In genomic region chr6:48602080-48602741, GRCm38 (mm10) we compare ENCODE assay signal across 8 mouse cellular contexts. TPM values are rescaled to one million over a fixed set of nuclear protein-coding genes. Genes with fewer than 3 reads are reported as not detected.
DNase-seq lines count a peak whose midpoint lies in the region; ATAC-seq and TF ChIP-seq lines count a peak whose summit lies in the region.

No protein-coding gene starts in this region.

- no peak for TF ChIP-seq CTCF in brain, embryonic 14.5 days (IDR thresholded peaks at IDR 0.05; ENCODE audit: borderline replicate concordance, extremely low read depth, insufficient read depth, insufficient read length)

- H3K27ac ChIP-seq in neural tube, embryonic 11.5 days (ENCODE audit: low read depth, low read length): peak overlapping the region; percentile 87

- H3K4me3 ChIP-seq in neural tube, embryonic 11.5 days (ENCODE audit: low read depth, low read length): peak overlapping the region; percentile 55

- 0 out of 2 replicates have a peak, but pooled peaks cover 3% of the 10 kb centered on the region for H3K4me1 ChIP-seq in neural tube, embryonic 11.5 days (ENCODE audit: control insufficient read depth, insufficient read depth, low read length)

- peak overlapping the region; percentile 84 for H3K9ac ChIP-seq in neural tube, embryonic 11.5 days (ENCODE audit: low read length)

- H3K36me3 ChIP-seq in neural tube, embryonic 11.5 days (ENCODE audit: control insufficient read depth, insufficient read depth, low read length): peaks cover 17% of the 10 kb centered on the region

- no peak for DNase-seq in neural tube, embryonic 11.5 days (ENCODE audit: low spot score)
- DNase-seq in neural tube, embryonic 10.5 days (ENCODE audit: extremely low spot score, low spot score): no peak
- peak; percentile 70 for DNase-seq in brain, embryonic 14.5 days (ENCODE audit: low read depth)
- DNase-seq in gastrocnemius, postnatal 25 days: peak; percentile 29
- DNase-seq in kidney, postnatal 4 days: peak; percentile 51 to 66
- DNase-seq in lung, postnatal 10 days: peak; percentile 62
- DNase-seq in right cerebral cortex, postnatal 10 days (ENCODE audit: low spot score in 2 of 2): peak; percentile 64 to 68
- DNase-seq in thymus, postnatal 36 days: no peak

- TF ChIP-seq POLR2A in brain, embryonic 14.5 days (IDR thresholded peaks at IDR 0.05; ENCODE audit: borderline replicate concordance, extremely low read depth, insufficient read depth, insufficient read length, poor library complexity, severe bottlenecking): no peak; the same call in 1 of the 2 replicates

- WGBS in neural tube, embryonic 11.5 days: 1% methylated on average over 28 of the region's 28 CpGs

- H3K4me2 ChIP-seq in neural tube, embryonic 11.5 days (ENCODE audit: low read depth): peak overlapping the region; percentile 92

- no peaks in the 10 kb centered on the region for H3K27me3 ChIP-seq in neural tube, embryonic 11.5 days (ENCODE audit: control insufficient read depth, insufficient read depth, low read length)

- H3K9me3 ChIP-seq in neural tube, embryonic 11.5 days (ENCODE audit: control insufficient read depth, low read length): 0 out of 2 replicates have a peak, but pooled peaks cover 2% of the 10 kb centered on the region

- ATAC-seq in neural tube, embryonic 11.5 days (ENCODE audit: insufficient read depth, low FRiP score, low TSS enrichment): peak; percentile 71

RNA-seq across cellular contexts. Expression of gene Zfp775, which starts 0.3 kb away (rescaled TPM):
- polyA plus RNA-seq in neural tube, embryonic 11.5 days (2014; fragmentation: Nextera tagmentation; extraction: Ambion mirVana): 9.3 and 11.0 TPM in 2 replicates
- polyA plus RNA-seq in brain, embryonic 14.5 days (2012; rRNA removed): 14.6 and 15.0 TPM in 2 replicates
- 1 to 10 TPM; 6.5 to 6.9 TPM for total RNA-seq in gastrocnemius, postnatal 25 days (2021)

RNA-seq across cellular contexts. Expression of gene Gm44965, which starts 8.5 kb away (rescaled TPM):
- not detected in 2 replicates for polyA plus RNA-seq in neural tube, embryonic 11.5 days (2014; fragmentation: Nextera tagmentation; extraction: Ambion mirVana)
- not detected in 2 replicates for polyA plus RNA-seq in brain, embryonic 14.5 days (2012; rRNA removed)
- 1 to 10 TPM in 1 of 2 experiments, not detected in 1; 1.5 TPM for total RNA-seq in gastrocnemius, postnatal 25 days (2021)

RNA-seq across cellular contexts. Expression of gene Repin1, which starts 8.5 kb away (rescaled TPM):
- 39.8 and 47.5 TPM in 2 replicates for polyA plus RNA-seq in neural tube, embryonic 11.5 days (2014; fragmentation: Nextera tagmentation; extraction: Ambion mirVana)
- polyA plus RNA-seq in brain, embryonic 14.5 days (2012; rRNA removed): 60.0 and 69.2 TPM in 2 replicates
- 10 to 100 TPM; 21.0 to 23.0 TPM for total RNA-seq in gastrocnemius, postnatal 25 days (2021)

RNA-seq across cellular contexts. Expression of gene Gm45021, which starts 12.8 kb away (rescaled TPM):
- not detected in 2 replicates for polyA plus RNA-seq in neural tube, embryonic 11.5 days (2014; fragmentation: Nextera tagmentation; extraction: Ambion mirVana)
- not detected in 2 replicates for polyA plus RNA-seq in brain, embryonic 14.5 days (2012; rRNA removed)
- not detected for total RNA-seq in gastrocnemius, postnatal 25 days (2021)

RNA-seq across cellular contexts. Expression of gene AI854703, which starts 24.4 kb away (rescaled TPM):
- polyA plus RNA-seq in neural tube, embryonic 11.5 days (2014; fragmentation: Nextera tagmentation; extraction: Ambion mirVana): 1.6 TPM in 2 replicates
- polyA plus RNA-seq in brain, embryonic 14.5 days (2012; rRNA removed): 11.0 and 14.0 TPM in 2 replicates
- under 1 TPM; 0.24 to 0.38 TPM for total RNA-seq in gastrocnemius, postnatal 25 days (2021)

Comparison
In these comparisons a context has a peak if more than half of its experiments do, and no peak if none do; other contexts are left out.
1. DNase-seq: peak in brain, embryonic 14.5 days (single experiment), gastrocnemius, postnatal 25 days (single experiment), kidney, postnatal 4 days (2 of 2), lung, postnatal 10 days (single experiment) and right cerebral cortex, postnatal 10 days (2 of 2); none in neural tube, embryonic 11.5 days (single experiment), neural tube, embryonic 10.5 days (single experiment) and thymus, postnatal 36 days (0 of 2).